Mouse (Mus musculus): ENCODE measurements around the gene Flt3l.

- TF ChIP-seq CTCF (IDR thresholded peaks at IDR 0.05; ENCODE audit: borderline replicate concordance, extremely low read depth, insufficient read depth, insufficient read length) = no peak
- no peak for TF ChIP-seq POLR2A (IDR thresholded peaks at IDR 0.05; ENCODE audit: borderline replicate concordance, extremely low read depth, insufficient read depth, insufficient read length, poor library complexity, severe bottlenecking)
These were observed 40.9 kb downstream of the Flt3l start for GRCm38 (mm10) chr7:45095367-45095766.

All from brain, embryonic 14.5 days (tissue).